Mouse (Mus musculus) adrenal gland (tissue): Measurements from ENCODE around the gene Gm9837.

ENCODE experiments used
- intact Hi-C: fragments of 180-260 bp; cut with DNase I; formaldehyde crosslinking; loops from one replicate; pipeline ENCODE4 v1.15.1; 2025

The Gm9837 gene

GRCm38 (mm10) chr11:53486822-53487594 is 16.7 kb upstream of the Gm9837 start:
- intact Hi-C loops: no loop called here

GRCm38 (mm10) chr11:53486351-53486750 is 16.1 kb upstream of the Gm9837 start:
- intact Hi-C loops: no loop called here

- intact Hi-C loops: no loop called here
Measured at GRCm38 (mm10) chr11:53485719-53486118, 15.4 kb upstream of the Gm9837 start.

- intact Hi-C loops: no loop called here
Measured at GRCm38 (mm10) chr11:53483159-53483891, 13.0 kb upstream of the Gm9837 start.

- intact Hi-C loops: no loop called here
Measured at GRCm38 (mm10) chr11:53481088-53481730, 10.9 kb upstream of the Gm9837 start.

GRCm38 (mm10) chr11:53479783-53480301 is 9.6 kb upstream of the Gm9837 start, which contains the start of the genes Gm9945 and Sowaha:
TSS of gene Gm9945 (plus strand) at chr11:53480166.
TSS of gene Sowaha (minus strand) at chr11:53480274.
- intact Hi-C loops: loop anchor here (10.0 kb wide), 1 partner anchor 255 kb away; no protein-coding TSS in a partner anchor

GRCm38 (mm10) chr11:53479171-53479782 is 9.0 kb upstream of the Gm9837 start:
- intact Hi-C loops: loop anchor here (10.0 kb wide), 1 partner anchor 256 kb away; no protein-coding TSS in a partner anchor

- intact Hi-C loops: loop anchor here (10.0 kb wide), 1 partner anchor 256 kb away; no protein-coding TSS in a partner anchor
Measured at GRCm38 (mm10) chr11:53478383-53479170, 8.3 kb upstream of the Gm9837 start.

- intact Hi-C loops: loop anchor here (10.0 kb wide), 1 partner anchor 257 kb away; no protein-coding TSS in a partner anchor
Measured at GRCm38 (mm10) chr11:53477833-53478232, 7.6 kb upstream of the Gm9837 start.

- intact Hi-C loops: loop anchor here (10.0 kb wide), 1 partner anchor 259 kb away; no protein-coding TSS in a partner anchor
Measured at GRCm38 (mm10) chr11:53475620-53476019, 5.3 kb upstream of the Gm9837 start.

- intact Hi-C loops: loop anchor here (10.0 kb wide), 1 partner anchor 262 kb away; no protein-coding TSS in a partner anchor
Measured at GRCm38 (mm10) chr11:53472709-53473108, 2.4 kb upstream of the Gm9837 start.

GRCm38 (mm10) chr11:53469294-53469967 is 848 bp downstream of the Gm9837 start:
- intact Hi-C loops: loop anchor here (10.0 kb wide), 1 partner anchor 55 kb away; no protein-coding TSS in a partner anchor

GRCm38 (mm10) chr11:53466231-53466971 is 3.9 kb downstream of the Gm9837 start:
- intact Hi-C loops: loop anchor here (2.0 to 10.0 kb wide), 2 partner anchors 52 to 162 kb away; no protein-coding TSS in a partner anchor

GRCm38 (mm10) chr11:53463551-53464424 is 6.5 kb downstream of the Gm9837 start:
- intact Hi-C loops: loop anchor here (10.0 kb wide), 1 partner anchor 49 kb away; no protein-coding TSS in a partner anchor

GRCm38 (mm10) chr11:53461727-53462126 is 8.6 kb downstream of the Gm9837 start:
- intact Hi-C loops: loop anchor here (10.0 kb wide), 1 partner anchor 47 kb away; no protein-coding TSS in a partner anchor

GRCm38 (mm10) chr11:53460192-53460591 is 10.1 kb downstream of the Gm9837 start:
- intact Hi-C loops: loop anchor here (10.0 kb wide), 1 partner anchor 45 kb away; no protein-coding TSS in a partner anchor

- intact Hi-C loops: no loop called here
Measured at GRCm38 (mm10) chr11:53458996-53459395, 11.3 kb downstream of the Gm9837 start.
